27 mouse cellular contexts compared by ENCODE assay signal in genomic region chr14:94491370-94491769, GRCm38 (mm10).
DNase-seq lines count a peak whose midpoint lies in the region; ATAC-seq and TF ChIP-seq lines count a peak whose summit lies in the region.
"Had no signal": no experiment of that assay in that cellular context is flagged by ENCODE, and none has a peak within 500 bp of the region (broad histone marks: within the 10 kb centered on the region; RNA-seq: fewer than 3 reads in every experiment).

No protein-coding gene starts in this region.

- no peak for DNase-seq in forebrain, embryonic 10.5 days (ENCODE audit: extremely low spot score, low spot score)
- peak; percentile 18 for DNase-seq in kidney, postnatal 0 days (ENCODE audit: low spot score)
- no peak for DNase-seq in kidney, adult 2 months
- DNase-seq in brain, adult 2 months (ENCODE audit: low read depth, low spot score), result peak; percentile 6
- DNase-seq in brain, embryonic 14.5 days (ENCODE audit: low read depth), result peak; percentile 64
- no peak for DNase-seq in adrenal gland, adult 18-20 months (ENCODE audit: low spot score in 2 of 2)
- DNase-seq: adrenal gland, adult 8-10 months; adrenal gland, postnatal 36 days; cerebellum, adult 2 months; cerebellum, adult 9-11 months; cerebellum, postnatal 36 days; embryo, embryonic 11 days; gastrocnemius, postnatal 25 days; heart, adult 18-20 months; heart, postnatal 14 days; heart, postnatal 4 days; kidney, adult 11 months; kidney, adult 9 months had no signal

- no peaks in the 10 kb centered on the region for H3K36me3 ChIP-seq in forebrain, embryonic 16.5 days (ENCODE audit: control insufficient read depth, insufficient read depth)
- H3K36me3 ChIP-seq in forebrain, embryonic 10.5 days (replicated peaks), result no peaks in the 10 kb centered on the region
- no peaks in the 10 kb centered on the region for H3K36me3 ChIP-seq in kidney, postnatal 0 days (ENCODE audit: insufficient read depth, low read length)
- H3K36me3 ChIP-seq in kidney, adult 2 months (ENCODE audit: control insufficient read depth, insufficient read depth, low read length), result no peaks in the 10 kb centered on the region
- H3K36me3 ChIP-seq: embryonic facial prominence, embryonic 10.5 days; embryonic facial prominence, embryonic 13.5 days; heart, embryonic 12.5 days; heart, embryonic 15.5 days; hindbrain, embryonic 15.5 days; intestine, embryonic 15.5 days had no signal

- no peak for TF ChIP-seq CTCF in kidney, postnatal 0 days (IDR thresholded peaks at IDR 0.05; ENCODE audit: low read depth)
- no peak for TF ChIP-seq CTCF in kidney, adult 2 months (conservative IDR thresholded peaks at IDR 0.05; ENCODE audit: insufficient read depth, insufficient read length, low read depth, low read length)
- TF ChIP-seq CTCF in brain, embryonic 14.5 days (IDR thresholded peaks at IDR 0.05; ENCODE audit: borderline replicate concordance, extremely low read depth, insufficient read depth, insufficient read length), result no peak

- H3K9me3 ChIP-seq in forebrain, embryonic 16.5 days (ENCODE audit: control insufficient read depth, low read length), result no peaks in the 10 kb centered on the region
- H3K9me3 ChIP-seq in forebrain, embryonic 10.5 days, result no peaks in the 10 kb centered on the region
- H3K9me3 ChIP-seq in kidney, postnatal 0 days (replicated peaks; ENCODE audit: low read length), result no peaks in the 10 kb centered on the region
- H3K9me3 ChIP-seq: embryonic facial prominence, embryonic 10.5 days; embryonic facial prominence, embryonic 13.5 days; heart, embryonic 12.5 days; heart, embryonic 15.5 days; hindbrain, embryonic 15.5 days; intestine, embryonic 15.5 days had no signal

- 0 out of 2 replicates have a peak, but pooled peaks have one; percentile 33 for ATAC-seq in forebrain, embryonic 16.5 days
- ATAC-seq in kidney, postnatal 0 days (replicated peaks; ENCODE audit: low FRiP score, low read depth), result no peak
- ATAC-seq: CD4-positive, CD25-positive, alpha-beta regulatory T cell, adult 4 months; intestine, embryonic 15.5 days had no signal

- no peak overlapping the region for H3K4me2 ChIP-seq in forebrain, embryonic 16.5 days (ENCODE audit: low read length)
- no peak overlapping the region for H3K4me2 ChIP-seq in kidney, postnatal 0 days (ENCODE audit: low read length)
- H3K4me2 ChIP-seq: embryonic facial prominence, embryonic 13.5 days; heart, embryonic 12.5 days; heart, embryonic 15.5 days; hindbrain, embryonic 15.5 days; intestine, embryonic 15.5 days had no signal

- no peak overlapping the region for H3K4me3 ChIP-seq in forebrain, embryonic 16.5 days (replicated peaks; ENCODE audit: low read length)
- no peak overlapping the region for H3K4me3 ChIP-seq in forebrain, embryonic 10.5 days
- H3K4me3 ChIP-seq in kidney, postnatal 0 days (replicated peaks; ENCODE audit: low read depth, low read length), result no peak overlapping the region
- H3K4me3 ChIP-seq in kidney, adult 2 months (ENCODE audit: insufficient read depth, low read depth, low read length), result no peak overlapping the region
- H3K4me3 ChIP-seq: embryonic facial prominence, embryonic 10.5 days; embryonic facial prominence, embryonic 13.5 days; erythroblast, embryonic 14.5 days; heart, embryonic 12.5 days; heart, embryonic 15.5 days; hindbrain, embryonic 15.5 days; intestine, embryonic 15.5 days had no signal

- H3K9ac ChIP-seq in forebrain, embryonic 16.5 days (replicated peaks; ENCODE audit: low read depth, low read length), result no peak overlapping the region
- H3K9ac ChIP-seq in kidney, postnatal 0 days (ENCODE audit: low read depth, low read length), result no peak overlapping the region
- H3K9ac ChIP-seq: embryonic facial prominence, embryonic 13.5 days; heart, embryonic 12.5 days; heart, embryonic 15.5 days; hindbrain, embryonic 15.5 days; intestine, embryonic 15.5 days had no signal

- H3K4me1 ChIP-seq in forebrain, embryonic 16.5 days (replicated peaks; ENCODE audit: control insufficient read depth, insufficient read depth, low read length), result no peaks in the 10 kb centered on the region
- no peaks in the 10 kb centered on the region for H3K4me1 ChIP-seq in forebrain, embryonic 10.5 days
- no peaks in the 10 kb centered on the region for H3K4me1 ChIP-seq in kidney, postnatal 0 days (replicated peaks; ENCODE audit: insufficient read depth, low read length)
- H3K4me1 ChIP-seq in kidney, adult 2 months (ENCODE audit: control insufficient read depth, insufficient read depth, low read length), result no peaks in the 10 kb centered on the region
- H3K4me1 ChIP-seq: embryonic facial prominence, embryonic 10.5 days; embryonic facial prominence, embryonic 13.5 days; heart, embryonic 12.5 days; heart, embryonic 15.5 days; hindbrain, embryonic 15.5 days; intestine, embryonic 15.5 days had no signal

- H3K27me3 ChIP-seq in forebrain, embryonic 16.5 days (replicated peaks; ENCODE audit: control insufficient read depth, insufficient read depth, low read length), result no peaks in the 10 kb centered on the region
- H3K27me3 ChIP-seq in forebrain, embryonic 10.5 days (ENCODE audit: poor library complexity, severe bottlenecking), result no peaks in the 10 kb centered on the region
- H3K27me3 ChIP-seq in kidney, postnatal 0 days (ENCODE audit: insufficient read depth, low read length), result no peaks in the 10 kb centered on the region
- H3K27me3 ChIP-seq in kidney, adult 2 months (replicated peaks; ENCODE audit: control insufficient read depth, insufficient read depth, low read length), result no peaks in the 10 kb centered on the region
- H3K27me3 ChIP-seq: embryonic facial prominence, embryonic 13.5 days; heart, embryonic 12.5 days; heart, embryonic 15.5 days; hindbrain, embryonic 15.5 days; intestine, embryonic 15.5 days had no signal

- no peak for TF ChIP-seq POLR2A in kidney, adult 2 months (IDR thresholded peaks at IDR 0.05; ENCODE audit: low read depth, low read length)
- TF ChIP-seq POLR2A in brain, embryonic 14.5 days (IDR thresholded peaks at IDR 0.05; ENCODE audit: borderline replicate concordance, extremely low read depth, insufficient read depth, insufficient read length, poor library complexity, severe bottlenecking), result no peak

- no peak overlapping the region for H3K27ac ChIP-seq in forebrain, embryonic 16.5 days (ENCODE audit: low read length)
- no peak overlapping the region for H3K27ac ChIP-seq in forebrain, embryonic 10.5 days
- H3K27ac ChIP-seq in kidney, postnatal 0 days, result no peak overlapping the region
- no peak overlapping the region for H3K27ac ChIP-seq in kidney, adult 2 months (ENCODE audit: insufficient read depth, low read depth, low read length)
- H3K27ac ChIP-seq: embryonic facial prominence, embryonic 10.5 days; embryonic facial prominence, embryonic 13.5 days; heart, embryonic 15.5 days; hindbrain, embryonic 15.5 days; intestine, embryonic 15.5 days had no signal

Comparison
In these comparisons a context has a peak if more than half of its experiments do, and no peak if none do; other contexts are left out.
1. DNase-seq: peak in kidney, postnatal 0 days (single experiment), brain, adult 2 months (single experiment) and brain, embryonic 14.5 days (single experiment); none in forebrain, embryonic 10.5 days (single experiment), kidney, adult 2 months (single experiment) and adrenal gland, adult 18-20 months (0 of 2).